Mouse (Mus musculus) midbrain, embryonic 13.5 days (tissue): ENCODE results near the gene Nprl3. TPM values are rescaled to one million over a fixed set of nuclear protein-coding genes. Genes with fewer than 3 reads are reported as not detected.
"Not testable (repeated sequence)": the region's sequence is repeated elsewhere in the genome, so short reads cannot be mapped to it uniquely, and the experiment has no call there.

Experiments
- ATAC-seq: fragments of 200-750 bp; cut with Nextera tagmentation; 2 replicates; pipeline ENCODE4 v1.8.0; 2017; ENCODE audit warnings: mild to moderate bottlenecking, moderate TSS enrichment, moderate library complexity
- H3K27ac ChIP-seq: fragments of 300-500 bp; sonication (generic); 2 replicates; pipeline ENCODE4 v1.5.1; 2015; ENCODE audit warnings: inconsistent platforms, mild to moderate bottlenecking, moderate library complexity
- H3K27me3 ChIP-seq: fragments of 300-500 bp; sonication (generic); 2 replicates; pipeline ENCODE4 v1.6.1; 2015; ENCODE audit warnings: mild to moderate bottlenecking, inconsistent platforms
- H3K36me3 ChIP-seq: fragments of 300-500 bp; sonication (generic); 2 replicates; pipeline ENCODE4 v1.6.1; 2015; ENCODE audit warnings: mild to moderate bottlenecking, inconsistent platforms
- H3K4me1 ChIP-seq: fragments of 300-500 bp; sonication (generic); replicated peaks from 2 replicates; pipeline ENCODE4 v1.6.1; 2015; ENCODE audit warnings: inconsistent platforms
- H3K4me2 ChIP-seq: fragments of 300-500 bp; sonication (generic); replicated peaks from 2 replicates; pipeline ENCODE4 v1.6.1; 2015; ENCODE audit warnings: moderate library complexity, mild to moderate bottlenecking, inconsistent platforms
- H3K4me3 ChIP-seq: fragments of 300-500 bp; sonication (generic); replicated peaks from 2 replicates; pipeline ENCODE4 v1.5.1; 2015; ENCODE audit warnings: mild to moderate bottlenecking, inconsistent platforms
- H3K9ac ChIP-seq: fragments of 300-500 bp; sonication (generic); replicated peaks from 2 replicates; pipeline ENCODE4 v1.6.1; 2015; ENCODE audit warnings: mild to moderate bottlenecking, inconsistent platforms
- H3K9me3 ChIP-seq: fragments of 300-500 bp; sonication (generic); 2 replicates; pipeline ENCODE4 v1.6.1; 2016; ENCODE audit warnings: mild to moderate bottlenecking, inconsistent platforms
- WGBS: fragments of 180-500 bp; shearing (Covaris S2); methylation state at CpG from one replicate; pipeline ENCODE4 v1.1.7; 2015; 5-methylcytosine and 5-hydroxymethylcytosine counted together
- polyA plus RNA-seq: library from polyadenylated mRNA; unstranded; fragments of >200 nt; fragmentation: Nextera tagmentation; extraction: Ambion mirVana; gene quantifications from 2 replicates; pipeline ENCODE4 v1.2.1, GENCODE M21; 2015

Gene Nprl3
- polyA plus RNA-seq: 46.5 and 47.2 TPM in 2 replicates

- peak within 1 kb of the TSS; percentile 92 for H3K9ac ChIP-seq
- H3K9me3 ChIP-seq: no peaks in the 10 kb centered on the region
- peak within 1 kb of the TSS; percentile 77 for H3K4me3 ChIP-seq
- H3K4me1 ChIP-seq: peaks cover 19% of the 10 kb centered on the region
- peaks cover 17% of the 10 kb centered on the region; the same call in 1 of the 2 replicates for H3K27me3 ChIP-seq
- H3K27ac ChIP-seq: peak within 1 kb of the TSS; percentile 97
- peaks cover 5% of the 10 kb centered on the region; the same call in 1 of the 2 replicates for H3K36me3 ChIP-seq
- peak; percentile 99 for ATAC-seq
- under 1% methylated on average over 54 of the region's 54 CpGs for WGBS
- H3K4me2 ChIP-seq: peak within 1 kb of the TSS; percentile 64
Measured at GRCm38 (mm10) chr11:32267188-32267884, at the start of gene Nprl3. Gene Nprl3, minus strand, starts transcription at chr11:32267707.

- Histone ChIP-seq H3K9ac (no peak overlapping the region), H3K36me3 (no peaks in the 10 kb centered on the region), H3K4me2 (no peak overlapping the region), H3K4me3 (no peak overlapping the region), H3K4me1 (no peaks in the 10 kb centered on the region), H3K9me3 (no peaks in the 10 kb centered on the region), H3K27me3 (no peaks in the 10 kb centered on the region), H3K27ac (no peak overlapping the region)
- no peak for ATAC-seq
- WGBS: 86% methylated on average over 3 of the region's 3 CpGs
Measured at GRCm38 (mm10) chr11:32316009-32316408, 48.5 kb upstream of the Nprl3 start.

- Histone ChIP-seq H3K4me3 (no peak overlapping the region), H3K36me3 (no peaks in the 10 kb centered on the region), H3K9ac (no peak overlapping the region), H3K4me2 (no peak overlapping the region), H3K4me1 (no peaks in the 10 kb centered on the region), H3K9me3 (no peaks in the 10 kb centered on the region), H3K27me3 (no peaks in the 10 kb centered on the region), H3K27ac (no peak overlapping the region)
- WGBS: 79% methylated on average over 3 of the region's 3 CpGs
- no peak for ATAC-seq
Measured at GRCm38 (mm10) chr11:32309928-32310327, 42.4 kb upstream of the Nprl3 start.

- H3K36me3 ChIP-seq: no peaks in the 10 kb centered on the region
- no peak for ATAC-seq
Measured at GRCm38 (mm10) chr11:32309446-32309845, 41.9 kb upstream of the Nprl3 start.

GRCm38 (mm10) chr11:32307006-32307405, 39.5 kb upstream of the Nprl3 start:
- H3K9ac ChIP-seq: no peak overlapping the region
- H3K4me1 ChIP-seq: no peaks in the 10 kb centered on the region
- ATAC-seq: no peak
- H3K9me3 ChIP-seq: no peaks in the 10 kb centered on the region
- H3K4me3 ChIP-seq: no peak overlapping the region
- WGBS: 84% methylated on average over 1 of the region's 1 CpGs
- H3K27me3 ChIP-seq: no peaks in the 10 kb centered on the region
- H3K27ac ChIP-seq: no peak overlapping the region
- no peak overlapping the region for H3K4me2 ChIP-seq
- no peaks in the 10 kb centered on the region for H3K36me3 ChIP-seq

More at GRCm38 (mm10) chr11:32309446-32309845, 41.9 kb upstream of the Nprl3 start:
- no peak overlapping the region for H3K4me2 ChIP-seq
- no peaks in the 10 kb centered on the region for H3K27me3 ChIP-seq
- H3K27ac ChIP-seq: no peak overlapping the region
- H3K9ac ChIP-seq: no peak overlapping the region
- no peak overlapping the region for H3K4me3 ChIP-seq
- H3K9me3 ChIP-seq: no peaks in the 10 kb centered on the region
- no peaks in the 10 kb centered on the region for H3K4me1 ChIP-seq
- WGBS: 35% methylated on average over 4 of the region's 4 CpGs

DNA sequence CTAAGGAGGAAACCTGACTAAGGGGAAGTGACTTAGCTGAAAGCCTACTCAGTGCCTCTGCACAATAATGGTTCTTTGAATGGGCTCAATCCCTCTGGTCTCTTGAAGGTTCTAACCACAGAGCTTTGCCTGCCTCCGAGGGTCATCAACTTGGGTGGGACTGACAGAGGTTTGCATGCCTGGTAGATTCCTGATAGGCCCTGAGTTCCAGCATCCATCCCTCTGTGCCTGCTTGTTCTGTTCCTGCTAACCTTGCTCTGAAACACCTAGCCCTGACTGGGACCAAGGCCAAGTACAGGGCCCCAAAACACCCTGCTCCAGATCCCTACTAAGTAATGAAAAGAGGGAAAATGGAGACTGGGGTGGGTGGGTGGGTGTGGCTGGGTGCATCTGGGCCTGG, 35.9 kb upstream of the Nprl3 start:
- 87% methylated on average over 1 of the region's 1 CpGs for WGBS
- ATAC-seq: no peak

GRCm38 (mm10) chr11:32302824-32303419, 35.4 kb upstream of the Nprl3 start:
- no peak overlapping the region for H3K4me3 ChIP-seq
- 61% methylated on average over 2 of the region's 2 CpGs for WGBS
- H3K9me3 ChIP-seq: no peaks in the 10 kb centered on the region
- H3K36me3 ChIP-seq: no peaks in the 10 kb centered on the region
- ATAC-seq: no peak
- no peak overlapping the region for H3K27ac ChIP-seq
- H3K4me2 ChIP-seq: no peak overlapping the region
- peaks cover 13% of the 10 kb centered on the region for H3K27me3 ChIP-seq
- no peaks in the 10 kb centered on the region for H3K4me1 ChIP-seq
- no peak overlapping the region for H3K9ac ChIP-seq

More for the DNA sequence above, 35.9 kb upstream of the Nprl3 start:
- H3K27ac ChIP-seq: no peak overlapping the region
- H3K27me3 ChIP-seq: peaks cover 13% of the 10 kb centered on the region
- H3K4me1 ChIP-seq: no peaks in the 10 kb centered on the region
- H3K4me3 ChIP-seq: no peak overlapping the region
- H3K9ac ChIP-seq: no peak overlapping the region
- no peak overlapping the region for H3K4me2 ChIP-seq
- H3K9me3 ChIP-seq: no peaks in the 10 kb centered on the region
- H3K36me3 ChIP-seq: no peaks in the 10 kb centered on the region

DNA sequence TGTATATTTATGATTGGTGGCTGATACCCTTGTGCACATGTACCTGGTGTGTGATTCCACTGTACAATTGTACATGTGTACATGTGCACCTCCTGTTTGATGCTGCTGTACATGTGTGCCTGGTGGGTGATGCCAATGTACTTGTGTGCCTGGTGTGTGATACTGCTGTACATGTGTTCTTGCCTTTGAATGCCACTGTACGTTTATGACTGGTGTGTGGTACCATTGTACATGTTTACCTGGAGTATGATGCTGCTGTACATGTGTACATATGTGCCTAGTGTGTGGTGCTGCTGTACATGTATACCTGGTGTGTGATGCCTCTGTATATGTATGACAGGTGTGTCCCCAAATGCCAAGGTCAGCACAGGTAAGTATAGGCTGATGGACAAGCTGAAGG, 34.0 kb upstream of the Nprl3 start:
- no peak overlapping the region for H3K4me3 ChIP-seq
- no peak overlapping the region for H3K4me2 ChIP-seq
- no peaks in the 10 kb centered on the region for H3K4me1 ChIP-seq
- no peak overlapping the region for H3K9ac ChIP-seq
- no peaks in the 10 kb centered on the region for H3K9me3 ChIP-seq
- ATAC-seq: no peak
- peaks cover 13% of the 10 kb centered on the region for H3K27me3 ChIP-seq
- 73% methylated on average over 1 of the region's 1 CpGs for WGBS
- H3K27ac ChIP-seq: no peak overlapping the region
- H3K36me3 ChIP-seq: no peaks in the 10 kb centered on the region

- WGBS: 53% methylated on average over 16 of the region's 17 CpGs
- peak overlapping the region; percentile 50 for H3K4me2 ChIP-seq
- H3K4me1 ChIP-seq: no peaks in the 10 kb centered on the region
- H3K9me3 ChIP-seq: no peaks in the 10 kb centered on the region
- H3K27me3 ChIP-seq: peaks cover 13% of the 10 kb centered on the region
- no peak overlapping the region for H3K27ac ChIP-seq
- H3K9ac ChIP-seq: no peak overlapping the region
- H3K4me3 ChIP-seq: peak overlapping the region; percentile 28
- peak; percentile 51 for ATAC-seq
- H3K36me3 ChIP-seq: no peaks in the 10 kb centered on the region
Measured at GRCm38 (mm10) chr11:32300279-32301267, 33.1 kb upstream of the Nprl3 start.

DNA sequence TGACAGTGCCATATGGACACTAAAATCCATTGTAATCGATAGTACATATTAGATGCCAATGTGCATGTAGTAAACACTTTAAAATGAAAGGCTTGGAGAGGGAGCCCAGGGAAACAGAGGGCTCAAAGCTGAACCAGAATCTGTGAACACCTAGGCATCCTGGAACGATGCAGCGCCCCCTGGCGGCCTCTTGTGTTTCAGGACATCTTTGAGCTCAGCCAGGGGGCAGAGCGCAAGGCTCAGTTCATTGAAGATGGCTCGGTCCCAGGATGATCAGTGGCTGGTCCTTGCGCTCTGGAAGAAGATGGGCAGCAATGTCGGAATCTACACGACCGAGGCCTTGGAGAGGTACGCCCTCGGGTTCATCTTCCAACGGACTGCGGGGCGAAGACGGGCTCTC, 32.4 kb upstream of the Nprl3 start, which contains the start of gene Hbq1a:
Hbq1a (plus strand) TSS at position 205 of the 400 bp plus-strand sequence.
- not testable (repeated sequence) for H3K36me3 ChIP-seq, H3K4me1 ChIP-seq, H3K27ac ChIP-seq, H3K9me3 ChIP-seq, H3K9ac ChIP-seq
- H3K27me3 ChIP-seq: peaks cover 13% of the 10 kb centered on the region
- 5% methylated on average over 16 of the region's 16 CpGs for WGBS
- H3K4me3 ChIP-seq: peak within 1 kb of the TSS; percentile 28
- peak within 1 kb of the TSS; percentile 50 for H3K4me2 ChIP-seq
- peak; percentile 67 for ATAC-seq

DNA sequence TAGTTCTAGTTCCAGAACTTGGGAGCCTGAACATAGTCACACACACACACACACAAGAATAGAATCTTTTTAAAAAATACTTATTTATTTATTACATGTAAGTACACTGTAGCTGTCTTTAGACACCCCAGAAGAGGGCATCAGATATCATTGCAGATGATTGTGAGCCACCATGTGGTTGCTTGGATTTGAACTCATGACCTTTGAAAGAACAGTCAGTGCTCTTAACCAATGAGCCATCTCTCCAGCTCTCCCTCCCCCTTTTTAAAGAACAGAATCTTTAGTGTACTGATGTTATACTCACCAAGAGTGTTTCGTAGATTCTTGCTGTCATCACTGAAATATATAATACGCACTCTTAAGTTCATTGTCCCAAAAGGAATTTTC, 31.0 kb upstream of the Nprl3 start:
- Histone ChIP-seq H3K4me1 (no peaks in the 10 kb centered on the region), H3K27me3 (peaks cover 13% of the 10 kb centered on the region), H3K36me3 (no peaks in the 10 kb centered on the region), H3K9me3 (no peaks in the 10 kb centered on the region), H3K4me2 (no peak overlapping the region), H3K9ac (no peak overlapping the region), H3K4me3 (no peak overlapping the region), H3K27ac (no peak overlapping the region)
- ATAC-seq: no peak
- WGBS: 94% methylated on average over 2 of the region's 2 CpGs
